Mouse (Mus musculus) embryonic fibroblast, embryonic 13.5 days (primary cell): Measurements from ENCODE around the gene Lgi1.

Experiments
- CTCF ChIP-seq: IDR thresholded peaks from 2 replicates; pipeline ENCODE4 v1.5.1; 2011; ENCODE audit warnings: mild to moderate bottlenecking, control low read depth, low read length, moderate library complexity, borderline replicate concordance; ENCODE audit not compliant: insufficient read depth
- POLR2A ChIP-seq: IDR thresholded peaks from 2 replicates; pipeline ENCODE4 v1.6.1; 2011; ENCODE audit warnings: low read depth, mild to moderate bottlenecking, control low read depth, low read length, moderate library complexity

- TF ChIP-seq POLR2A (no peak), CTCF (no peak)
These were observed 73.0 kb downstream of the Lgi1 start for GRCm38 (mm10) chr19:38337332-38337731.
